Mouse (Mus musculus): ENCODE data around the gene Zfp990.
"Not testable (repeated sequence)": the region's sequence is repeated elsewhere in the genome, so short reads cannot be mapped to it uniquely, and the experiment has no call there.

Zfp990 gene

GRCm38 (mm10) chr4:145586046-145586445 is 75.5 kb downstream of the Zfp990 start:
- not testable (repeated sequence) for DNase-seq (ENCODE audit: low read depth, low spot score)
